Mouse (Mus musculus) embryonic stem cell, embryonic (primary cell): ENCODE measurements around the gene Nup205.
"Not testable (repeated sequence)": the region's sequence is repeated elsewhere in the genome, so short reads cannot be mapped to it uniquely, and the experiment has no call there.

ENCODE experiments used
- CTCF ChIA-PET, 4 experiments: fragments of 300-600 bp in 2 of 4; fragments of 350-600 bp in 2 of 4; sonication (Branson Sonifier 250); formaldehyde crosslinking; loops; one replicate each; lab custom pipeline; 2022; ENCODE audit warnings: inconsistent platforms in 2 of 4; lab: Charles Lee
- POLR2A ChIA-PET, 4 experiments: fragments of 300-600 bp in 2 of 4; fragments of 350-600 bp in 2 of 4; sonication (Branson Sonifier 250); formaldehyde crosslinking; loops; one replicate each; lab custom pipeline; 2022; ENCODE audit warnings: antibody characterized with exemption in 4 of 4, inconsistent platforms in 1 of 4; lab: Charles Lee

Gene Nup205

GRCm38 (mm10) chr6:35176979-35177649 lies at the start of gene Nup205:
Nup205 (plus strand) TSS chr6:35177421.
- POLR2A ChIA-PET, result interaction anchor here (0.6 to 6.6 kb wide), 26 partner anchors 8 to 301 kb away, joined by 3 to 66 read pairs (median 4); partner anchors contain the start of gene Cnot4 (in 1 of the 4)
- CTCF ChIA-PET, result interaction anchor here in 1 of 4 experiments (0.7 to 1.0 kb wide), 2 partner anchors 66 to 255 kb away, joined by 3 to 4 read pairs; no protein-coding TSS in a partner anchor

GRCm38 (mm10) chr6:35132806-35133205 lies 44.4 kb upstream of the Nup205 start:
- ChIA-PET CTCF (no interaction called here), POLR2A (interaction anchor here in 3 of 4 experiments (0.6 to 3.5 kb wide), 20 partner anchors 10 to 228 kb away, joined by 3 to 21 read pairs (median 4); partner anchors contain the start of gene Wdr91 (in 1 of the 3))

GRCm38 (mm10) chr6:35133246-35133578 lies 44.0 kb upstream of the Nup205 start:
- CTCF ChIA-PET, result no interaction called here
- POLR2A ChIA-PET, result interaction anchor here in 3 of 4 experiments (0.6 to 2.4 kb wide), 25 partner anchors 10 to 1022 kb away, joined by 3 to 18 read pairs (median 4); partner anchors contain the start of gene Wdr91 (in 1 of the 3)

- ChIA-PET CTCF (interaction anchor here in 2 of 4 experiments (0.8 to 1.0 kb wide), 2 partner anchors 10 to 43 kb away, joined by 3 to 4 read pairs; no protein-coding TSS in a partner anchor), POLR2A (interaction anchor here in 3 of 4 experiments (0.6 to 2.4 kb wide), 38 partner anchors 9 to 1022 kb away, joined by 3 to 18 read pairs (median 4); partner anchors contain the start of genes Nup205 (in 2 of the 3), Agbl3 (in 1 of the 3) and Wdr91 (in 1 of the 3))
Measured at GRCm38 (mm10) chr6:35133579-35134488, 43.4 kb upstream of the Nup205 start, which contains the start of gene Cnot4. Cnot4 (minus strand) TSS chr6:35133724.

GRCm38 (mm10) chr6:35134844-35135243 lies 42.4 kb upstream of the Nup205 start:
- ChIA-PET CTCF (interaction anchor here in 2 of 4 experiments (0.6 to 1.0 kb wide), 2 partner anchors 9 to 51 kb away, joined by 3 to 6 read pairs; no protein-coding TSS in a partner anchor), POLR2A (interaction anchor here in 3 of 4 experiments (0.6 to 2.4 kb wide), 18 partner anchors 8 to 1217 kb away, joined by 3 to 18 read pairs (median 4); partner anchors contain the start of gene Nup205 (in 2 of the 3))

DNA sequence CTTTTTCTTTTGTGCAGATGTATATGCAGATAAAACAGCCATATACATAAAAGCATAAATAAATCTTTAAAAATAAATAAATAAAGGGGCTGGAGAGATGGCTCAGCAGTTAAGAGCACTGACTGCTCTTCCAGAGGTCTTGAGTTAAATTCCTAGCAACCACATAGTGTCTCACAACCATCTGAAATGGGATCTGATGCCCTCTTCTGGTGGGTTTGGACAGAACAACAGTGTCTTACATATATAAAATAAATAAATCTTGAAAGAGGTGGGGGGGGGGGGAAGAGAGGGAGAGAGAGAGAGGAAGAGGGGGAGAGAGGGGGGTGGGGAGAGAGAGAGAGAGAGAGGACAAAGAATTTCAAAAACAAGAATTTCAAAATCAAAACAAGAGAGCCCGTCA lies 36.9 kb upstream of the Nup205 start:
- POLR2A ChIA-PET, result interaction anchor here in 1 of 4 experiments (1.7 kb wide), 1 partner anchor 33 kb away, joined by 7 read pairs; no protein-coding TSS in a partner anchor
- CTCF ChIA-PET, result interaction anchor here in 1 of 4 experiments (0.5 kb wide), 1 partner anchor 32 kb away, joined by 3 read pairs; no protein-coding TSS in a partner anchor

DNA sequence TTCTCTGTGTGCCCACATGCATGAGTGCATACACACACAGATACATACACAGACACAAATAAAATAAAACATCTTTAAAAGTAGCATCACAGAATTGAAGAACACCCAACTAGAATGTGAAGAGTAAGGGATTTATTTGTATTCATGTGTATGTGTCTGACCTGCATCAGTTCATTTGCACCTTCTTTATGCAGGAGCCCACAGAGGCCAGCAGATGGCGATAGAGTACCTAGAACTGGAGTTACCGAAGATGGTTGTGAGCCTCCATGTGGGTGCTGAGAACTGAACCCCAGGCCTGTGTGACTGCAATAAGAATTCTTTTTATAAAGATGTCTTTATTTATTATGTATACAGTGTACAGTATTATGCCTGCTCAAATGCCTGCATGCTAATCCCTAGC lies 31.7 kb upstream of the Nup205 start:
- POLR2A ChIA-PET, result interaction anchor here in 2 of 4 experiments (0.6 to 1.6 kb wide), 5 partner anchors 38 to 235 kb away, joined by 3 to 7 read pairs (median 3); partner anchors contain the start of gene Wdr91 (in 1 of the 2)

DNA sequence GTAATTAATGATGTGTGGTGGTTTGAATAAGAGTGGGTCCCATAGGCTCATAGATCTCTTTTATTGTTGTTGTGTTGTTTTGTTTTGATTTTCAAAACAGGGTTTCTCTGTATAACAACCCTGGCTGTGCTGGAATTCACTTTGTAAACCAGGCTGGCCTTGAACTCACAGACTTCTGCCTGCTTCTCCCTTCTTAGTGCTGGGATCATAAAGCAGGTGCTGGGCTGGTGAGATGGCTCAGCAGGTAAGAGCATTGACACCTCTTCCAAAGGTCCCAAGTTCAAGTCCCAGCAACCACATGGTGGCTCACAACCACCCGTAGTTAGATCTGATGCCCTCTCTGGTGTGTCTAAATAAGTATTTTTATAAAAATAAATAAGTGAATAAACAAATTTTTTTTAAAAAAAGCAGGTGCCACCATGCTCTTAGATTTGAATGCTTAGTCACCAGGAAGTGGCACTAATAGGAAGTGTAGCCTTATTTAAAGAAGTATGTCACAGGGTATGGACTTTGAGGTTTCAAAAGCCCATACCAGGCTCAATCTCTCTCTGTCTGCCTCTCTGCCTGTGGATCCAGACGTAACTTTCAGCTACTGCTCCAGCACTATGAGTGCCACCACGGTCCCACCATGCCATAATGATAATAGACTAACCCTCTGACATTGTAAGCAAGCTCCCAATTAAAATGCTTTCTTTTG lies 29.3 kb upstream of the Nup205 start:
- ChIA-PET POLR2A (no interaction called here), CTCF (interaction anchor here in 1 of 4 experiments (0.7 kb wide), 1 partner anchor 109 kb away, joined by 3 read pairs; no protein-coding TSS in a partner anchor)

More for the DNA sequence above, 31.7 kb upstream of the Nup205 start:
- CTCF ChIA-PET, result interaction anchor here in 1 of 4 experiments (0.8 kb wide), 1 partner anchor 799 kb away, joined by 3 read pairs; no protein-coding TSS in a partner anchor

- CTCF ChIA-PET, result no interaction called here
- POLR2A ChIA-PET, result no interaction called here
Measured at GRCm38 (mm10) chr6:35154540-35154939, 22.7 kb upstream of the Nup205 start.

DNA sequence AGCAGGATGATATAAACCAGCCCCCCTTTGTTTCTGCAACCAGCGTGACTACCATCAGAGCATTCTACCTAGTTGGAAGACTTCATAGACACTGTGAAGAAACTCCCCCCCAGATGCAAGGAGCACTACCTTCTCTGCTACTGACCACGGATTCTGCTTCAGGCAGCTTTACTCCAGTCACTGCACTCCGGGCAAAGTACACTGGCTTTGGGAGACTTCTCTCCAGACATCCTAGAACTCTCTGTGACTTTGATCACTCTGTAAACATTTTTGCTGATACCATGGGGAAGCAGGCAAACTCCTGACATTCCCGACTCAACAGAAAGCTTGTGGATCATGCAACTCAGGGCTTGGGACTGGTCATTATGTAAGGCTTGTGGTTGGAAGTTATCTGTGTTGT lies 8.0 kb upstream of the Nup205 start:
- POLR2A ChIA-PET, result no interaction called here
- CTCF ChIA-PET, result no interaction called here

GRCm38 (mm10) chr6:35172028-35172427 lies 5.2 kb upstream of the Nup205 start:
- ChIA-PET POLR2A (interaction anchor here in 3 of 4 experiments (0.6 to 1.6 kb wide), 7 partner anchors 13 to 198 kb away, joined by 3 to 5 read pairs (median 3); no protein-coding TSS in a partner anchor), CTCF (interaction anchor here (0.6 to 1.0 kb wide), 18 partner anchors 10 to 992 kb away, joined by 3 to 11 read pairs (median 3); partner anchors contain the start of gene Slc23a4 (in 1 of the 4))

- POLR2A ChIA-PET, result no interaction called here
Measured at GRCm38 (mm10) chr6:35173181-35173580, 4.0 kb upstream of the Nup205 start.

GRCm38 (mm10) chr6:35177650-35178272 lies 540 bp downstream of the Nup205 start:
- CTCF ChIA-PET, result interaction anchor here in 1 of 4 experiments (0.7 to 1.0 kb wide), 2 partner anchors 65 to 256 kb away, joined by 3 to 4 read pairs; no protein-coding TSS in a partner anchor
- POLR2A ChIA-PET, result interaction anchor here (0.6 to 6.6 kb wide), 30 partner anchors 8 to 184 kb away, joined by 3 to 66 read pairs (median 3); partner anchors contain the start of gene Cnot4 (in 1 of the 4)

More at GRCm38 (mm10) chr6:35173181-35173580, 4.0 kb upstream of the Nup205 start:
- CTCF ChIA-PET, result no interaction called here

DNA sequence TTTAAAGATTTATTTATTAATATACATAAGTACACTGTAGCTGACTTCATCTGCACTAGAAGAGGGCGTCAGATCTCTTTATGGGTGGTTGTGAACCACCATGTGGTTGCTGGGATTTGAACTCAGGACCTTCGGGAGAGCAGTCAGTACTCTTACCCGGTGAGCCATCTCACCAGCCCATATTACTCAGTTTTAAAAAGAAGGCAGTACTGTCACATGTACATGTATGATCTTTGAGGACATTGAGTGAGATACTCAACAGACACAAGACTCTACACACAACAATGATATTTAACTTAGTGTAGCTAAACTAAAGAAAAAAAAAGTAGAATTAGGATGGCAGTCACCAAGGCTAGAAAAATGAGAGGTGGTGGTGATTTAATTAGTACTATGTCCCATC lies 2.1 kb downstream of the Nup205 start:
- POLR2A ChIA-PET, result interaction anchor here in 2 of 4 experiments (0.5 to 6.6 kb wide), 7 partner anchors 9 to 63 kb away, joined by 3 to 66 read pairs (median 3); no protein-coding TSS in a partner anchor
- CTCF ChIA-PET, result not testable (repeated sequence)

DNA sequence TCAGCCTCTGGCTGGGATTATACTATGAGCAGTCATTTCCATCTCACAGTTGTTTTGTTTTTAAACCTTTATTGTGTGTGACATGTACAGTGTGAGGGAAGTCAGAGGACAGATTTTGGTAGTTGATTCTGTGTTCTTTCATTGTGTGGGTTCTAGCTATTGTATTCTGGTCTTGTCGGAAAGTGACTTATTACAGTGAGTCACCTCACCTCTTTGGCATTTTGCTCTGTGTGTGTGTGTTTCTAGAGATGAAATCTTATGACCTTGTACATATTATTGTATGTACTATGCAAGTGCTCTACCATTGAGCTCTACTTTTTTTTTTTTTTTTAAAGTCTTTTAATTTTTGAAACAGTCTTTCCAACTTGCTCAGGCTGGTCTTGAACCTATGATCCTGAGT lies 7.6 kb downstream of the Nup205 start:
- ChIA-PET POLR2A (interaction anchor here in 3 of 4 experiments (0.6 to 1.8 kb wide), 14 partner anchors 8 to 466 kb away, joined by 3 to 7 read pairs (median 4); partner anchors contain the start of genes Cnot4 (in 1 of the 3) and Nup205 (in 1 of the 3)), CTCF (interaction anchor here in 2 of 4 experiments (0.6 to 0.9 kb wide), 4 partner anchors 51 to 1201 kb away, joined by 3 to 4 read pairs (median 4); no protein-coding TSS in a partner anchor)

- ChIA-PET POLR2A (interaction anchor here in 1 of 4 experiments (0.8 to 8.3 kb wide), 4 partner anchors 11 to 44 kb away, joined by 3 to 66 read pairs (median 9); partner anchors contain the start of gene Nup205), CTCF (interaction anchor here in 2 of 4 experiments (0.5 to 0.7 kb wide), 2 partner anchors 36 to 1242 kb away, joined by 3 read pairs; no protein-coding TSS in a partner anchor)
Measured at GRCm38 (mm10) chr6:35191198-35191597, 14.0 kb downstream of the Nup205 start.
